Mouse (Mus musculus) stomach, embryonic 14.5 days (tissue): ENCODE measurements around the gene Rora. TPM values are rescaled to one million over a fixed set of nuclear protein-coding genes. Genes with fewer than 3 reads are reported as not detected.

ENCODE experiments used
- ATAC-seq: fragments of 200-750 bp; cut with Nextera tagmentation; 2 replicates; pipeline ENCODE4 v1.8.0; 2017; ENCODE audit warnings: low read depth, moderate TSS enrichment; ENCODE audit not compliant: insufficient number of reproducible peaks, insufficient read depth, low FRiP score
- H3K27ac ChIP-seq: fragments of 300-500 bp; sonication (generic); 2 replicates; pipeline ENCODE4 v1.5.1; 2014; ENCODE audit warnings: mild to moderate bottlenecking, low read length, moderate library complexity, mixed read lengths
- H3K27me3 ChIP-seq: fragments of 300-500 bp; sonication (generic); 2 replicates; pipeline ENCODE4 v1.6.1; 2014; ENCODE audit warnings: low read length, control low read depth, mixed read lengths; ENCODE audit not compliant: control insufficient read depth, insufficient read depth
- H3K36me3 ChIP-seq: fragments of 300-500 bp; sonication (generic); 2 replicates; pipeline ENCODE4 v1.6.1; 2014; ENCODE audit warnings: mild to moderate bottlenecking, control low read depth, low read length, moderate library complexity, mixed read lengths; ENCODE audit not compliant: control insufficient read depth, insufficient read depth
- H3K4me1 ChIP-seq: fragments of 300-500 bp; sonication (generic); 2 replicates; pipeline ENCODE4 v1.6.1; 2014; ENCODE audit warnings: low read length, control low read depth, mixed read lengths; ENCODE audit not compliant: control insufficient read depth, insufficient read depth
- H3K4me2 ChIP-seq: fragments of 300-500 bp; sonication (generic); replicated peaks from 2 replicates; pipeline ENCODE4 v1.6.1; 2014; ENCODE audit warnings: low read depth, low read length, control low read depth
- H3K4me3 ChIP-seq: fragments of 300-500 bp; sonication (generic); 2 replicates; pipeline ENCODE4 v1.5.1; 2014; ENCODE audit warnings: low read depth, low read length, control low read depth
- H3K9ac ChIP-seq: fragments of 300-500 bp; sonication (generic); replicated peaks from 2 replicates; pipeline ENCODE4 v1.6.1; 2014; ENCODE audit warnings: low read depth, mild to moderate bottlenecking, control low read depth, low read length, moderate library complexity, mixed read lengths
- H3K9me3 ChIP-seq: fragments of 300-500 bp; sonication (generic); 2 replicates; pipeline ENCODE4 v1.6.1; 2016; ENCODE audit warnings: low read depth, low read length, control low read depth; ENCODE audit not compliant: control insufficient read depth
- WGBS: fragments of 180-500 bp; shearing (Covaris S2); extraction: QIAGEN DNeasy Blood & Tissue Kit; methylation state at CpG from one replicate; pipeline ENCODE4 v1.1.7; 2014; 5-methylcytosine and 5-hydroxymethylcytosine counted together
- polyA plus RNA-seq: library from polyadenylated mRNA; unstranded; fragments of >200 nt; fragmentation: Nextera tagmentation; extraction: Ambion mirVana; gene quantifications from 2 replicates; pipeline ENCODE4 v1.2.1, GENCODE M21; 2014

Gene Rora
- polyA plus RNA-seq, 1 experiment from 2014 or later, result 7.1 TPM

- Histone ChIP-seq H3K27me3 (no peaks in the 10 kb centered on the region), H3K9me3 (no peaks in the 10 kb centered on the region), H3K4me2 (no peak overlapping the region), H3K9ac (no peak overlapping the region), H3K4me3 (no peak overlapping the region), H3K4me1 (peaks cover 8% of the 10 kb centered on the region; the same call in 1 of the 2 replicates), H3K36me3 (no peaks in the 10 kb centered on the region), H3K27ac (no peak overlapping the region)
- WGBS, result 91% methylated on average over 6 of the region's 6 CpGs
- no peak for ATAC-seq
Observed at GRCm38 (mm10) chr9:69336063-69336462, 682.5 kb downstream of the Rora start.

GRCm38 (mm10) chr9:69339199-69339598 is 685.6 kb downstream of the Rora start:
- Histone ChIP-seq H3K4me2 (no peak overlapping the region), H3K27me3 (no peaks in the 10 kb centered on the region), H3K9me3 (no peaks in the 10 kb centered on the region), H3K4me1 (no peaks in the 10 kb centered on the region), H3K4me3 (no peak overlapping the region), H3K9ac (no peak overlapping the region), H3K36me3 (no peaks in the 10 kb centered on the region), H3K27ac (no peak overlapping the region)
- ATAC-seq, result no peak
- 79% methylated on average over 7 of the region's 7 CpGs for WGBS

GRCm38 (mm10) chr9:69339829-69340228 is 686.2 kb downstream of the Rora start:
- no peaks in the 10 kb centered on the region for H3K36me3 ChIP-seq
- no peaks in the 10 kb centered on the region for H3K27me3 ChIP-seq
- 75% methylated on average over 6 of the region's 6 CpGs for WGBS
- no peak overlapping the region for H3K4me2 ChIP-seq
- no peaks in the 10 kb centered on the region for H3K4me1 ChIP-seq
- no peak overlapping the region for H3K4me3 ChIP-seq
- H3K27ac ChIP-seq, result no peak overlapping the region
- no peak for ATAC-seq
- no peak overlapping the region for H3K9ac ChIP-seq
- no peaks in the 10 kb centered on the region for H3K9me3 ChIP-seq

- Histone ChIP-seq H3K4me2 (no peak overlapping the region), H3K27me3 (no peaks in the 10 kb centered on the region), H3K36me3 (no peaks in the 10 kb centered on the region), H3K9me3 (no peaks in the 10 kb centered on the region), H3K9ac (no peak overlapping the region), H3K27ac (no peak overlapping the region), H3K4me3 (no peak overlapping the region), H3K4me1 (no peaks in the 10 kb centered on the region)
- WGBS, result 92% methylated on average over 7 of the region's 7 CpGs
- ATAC-seq, result no peak
Observed at GRCm38 (mm10) chr9:69340421-69340820, 686.8 kb downstream of the Rora start.

GRCm38 (mm10) chr9:69343881-69344280 is 690.3 kb downstream of the Rora start:
- Histone ChIP-seq H3K9ac (no peak overlapping the region), H3K9me3 (no peaks in the 10 kb centered on the region), H3K4me1 (no peaks in the 10 kb centered on the region), H3K4me3 (no peak overlapping the region), H3K36me3 (no peaks in the 10 kb centered on the region), H3K4me2 (no peak overlapping the region), H3K27me3 (no peaks in the 10 kb centered on the region), H3K27ac (no peak overlapping the region)
- WGBS, result 87% methylated on average over 10 of the region's 10 CpGs
- ATAC-seq, result no peak

- Histone ChIP-seq H3K4me1 (no peaks in the 10 kb centered on the region), H3K27me3 (no peaks in the 10 kb centered on the region), H3K9me3 (no peaks in the 10 kb centered on the region), H3K4me3 (no peak overlapping the region), H3K4me2 (no peak overlapping the region), H3K36me3 (no peaks in the 10 kb centered on the region), H3K9ac (no peak overlapping the region), H3K27ac (no peak overlapping the region)
- no peak for ATAC-seq
- 40% methylated on average over 6 of the region's 6 CpGs for WGBS
Observed at GRCm38 (mm10) chr9:69345550-69345949, 692.0 kb downstream of the Rora start.

GRCm38 (mm10) chr9:69347796-69348195 is 694.2 kb downstream of the Rora start:
- no peak for ATAC-seq
- Histone ChIP-seq H3K4me1 (no peaks in the 10 kb centered on the region), H3K4me3 (no peak overlapping the region), H3K9ac (no peak overlapping the region), H3K36me3 (no peaks in the 10 kb centered on the region), H3K27me3 (no peaks in the 10 kb centered on the region), H3K9me3 (no peaks in the 10 kb centered on the region), H3K4me2 (no peak overlapping the region), H3K27ac (no peak overlapping the region)
- 75% methylated on average over 6 of the region's 6 CpGs for WGBS

GRCm38 (mm10) chr9:69349537-69349936 is 696.0 kb downstream of the Rora start:
- Histone ChIP-seq H3K27me3 (no peaks in the 10 kb centered on the region), H3K9me3 (no peaks in the 10 kb centered on the region), H3K4me2 (no peak overlapping the region), H3K9ac (no peak overlapping the region), H3K4me1 (no peaks in the 10 kb centered on the region), H3K27ac (no peak overlapping the region), H3K36me3 (no peaks in the 10 kb centered on the region), H3K4me3 (no peak overlapping the region)
- no peak for ATAC-seq
- 80% methylated on average over 2 of the region's 2 CpGs for WGBS

GRCm38 (mm10) chr9:69354228-69354627 is 700.6 kb downstream of the Rora start:
- no peak overlapping the region for H3K27ac ChIP-seq
- 78% methylated on average over 6 of the region's 6 CpGs for WGBS
- H3K4me3 ChIP-seq, result no peak overlapping the region
- H3K4me1 ChIP-seq, result no peaks in the 10 kb centered on the region
- no peak overlapping the region for H3K4me2 ChIP-seq
- no peak overlapping the region for H3K9ac ChIP-seq
- no peaks in the 10 kb centered on the region for H3K27me3 ChIP-seq
- H3K36me3 ChIP-seq, result no peaks in the 10 kb centered on the region
- H3K9me3 ChIP-seq, result no peaks in the 10 kb centered on the region
- no peak for ATAC-seq
